Mouse (Mus musculus) splenic B cell, adult 2 months (primary cell): ENCODE data around the gene Arl5b.

Source experiments
- DNase-seq: peaks from one replicate; pipeline ENCODE4 v3.0.0-alpha.2; 2011; ENCODE audit warnings: low read depth, low spot score
- H3K27me3 ChIP-seq: 2 replicates; pipeline ENCODE4 v1.6.1; 2012; ENCODE audit warnings: mild to moderate bottlenecking, low read length, moderate library complexity, mixed read lengths; ENCODE audit not compliant: control insufficient read depth, poor library complexity, insufficient read depth, severe bottlenecking
- H3K36me3 ChIP-seq: 2 replicates; pipeline ENCODE4 v1.6.1; 2012; ENCODE audit warnings: mild to moderate bottlenecking, low read length, moderate library complexity, mixed read lengths; ENCODE audit not compliant: control insufficient read depth, poor library complexity, insufficient read depth, severe bottlenecking

The Arl5b gene

DNA sequence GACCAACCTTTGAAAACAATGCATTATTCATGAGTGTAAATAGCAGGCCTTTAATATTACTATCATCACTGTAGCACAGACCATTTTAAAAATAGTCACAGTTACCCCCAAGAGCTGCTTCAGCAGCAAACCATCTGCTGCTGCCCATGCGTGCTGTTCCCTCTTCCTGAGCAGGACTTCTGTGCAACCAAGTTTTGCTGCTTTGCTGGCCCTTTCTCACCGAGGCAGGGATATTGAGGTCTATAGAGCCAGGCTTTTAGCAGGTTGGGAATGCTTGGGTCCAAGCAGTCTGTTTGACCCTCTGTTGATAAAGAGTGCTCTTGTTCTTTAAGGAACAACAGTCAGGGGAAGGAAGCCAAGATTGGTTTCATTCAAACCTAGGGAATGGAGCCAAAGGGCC is 16.3 kb downstream of the Arl5b start:
- DNase-seq: no peak
- 0 out of 2 replicates have a peak, but pooled peaks cover 2% of the 10 kb centered on the region for H3K36me3 ChIP-seq
- no peaks in the 10 kb centered on the region for H3K27me3 ChIP-seq

DNA sequence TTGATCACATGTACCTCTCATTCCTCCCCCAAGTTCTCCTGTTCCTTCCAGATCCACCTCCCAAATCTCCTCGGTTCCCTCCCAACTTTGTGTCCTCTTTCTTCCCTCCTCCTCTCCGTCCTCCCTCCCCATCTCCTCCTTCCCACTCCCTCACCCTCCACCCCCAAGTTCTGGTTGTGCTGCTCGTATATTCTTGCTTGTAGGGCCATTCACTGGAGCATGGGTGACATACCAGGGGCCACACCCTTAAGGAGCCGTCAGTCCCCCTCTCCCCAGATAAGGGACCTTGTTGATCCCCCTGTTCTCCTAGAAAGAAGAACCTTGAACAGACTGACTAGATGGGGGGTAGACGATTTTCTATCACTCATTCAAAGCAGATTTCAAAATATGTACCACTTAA is 17.9 kb downstream of the Arl5b start:
- DNase-seq: no peak
- Histone ChIP-seq H3K27me3 (no peaks in the 10 kb centered on the region), H3K36me3 (0 out of 2 replicates have a peak, but pooled peaks cover 2% of the 10 kb centered on the region)

DNA sequence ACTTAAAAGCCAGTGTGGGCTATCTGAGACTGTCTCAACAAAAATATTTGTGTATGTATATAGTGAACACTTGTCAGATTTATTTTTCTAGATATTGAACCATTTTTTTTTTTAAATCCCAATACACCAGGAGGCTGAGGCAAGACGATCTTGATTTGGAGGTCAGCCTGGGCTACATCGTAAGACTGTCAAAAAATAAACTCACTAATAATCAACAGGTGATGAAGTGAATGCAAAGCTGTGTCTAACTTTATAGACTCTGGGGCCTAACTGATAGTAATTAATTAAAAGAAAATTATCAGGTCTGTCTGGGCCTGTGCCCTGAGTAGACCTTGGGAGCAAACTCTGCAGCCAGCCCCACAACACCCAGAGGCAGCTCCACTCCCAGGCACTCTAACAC is 34.5 kb downstream of the Arl5b start:
- DNase-seq: no peak
- Histone ChIP-seq H3K36me3 (peaks cover 1% of the 10 kb centered on the region), H3K27me3 (no peaks in the 10 kb centered on the region)

- DNase-seq: no peak
- H3K36me3 ChIP-seq: no peaks in the 10 kb centered on the region; the same call in 1 of the 2 replicates
Observed at GRCm38 (mm10) chr2:15087308-15087707, 38.1 kb downstream of the Arl5b start.

DNA sequence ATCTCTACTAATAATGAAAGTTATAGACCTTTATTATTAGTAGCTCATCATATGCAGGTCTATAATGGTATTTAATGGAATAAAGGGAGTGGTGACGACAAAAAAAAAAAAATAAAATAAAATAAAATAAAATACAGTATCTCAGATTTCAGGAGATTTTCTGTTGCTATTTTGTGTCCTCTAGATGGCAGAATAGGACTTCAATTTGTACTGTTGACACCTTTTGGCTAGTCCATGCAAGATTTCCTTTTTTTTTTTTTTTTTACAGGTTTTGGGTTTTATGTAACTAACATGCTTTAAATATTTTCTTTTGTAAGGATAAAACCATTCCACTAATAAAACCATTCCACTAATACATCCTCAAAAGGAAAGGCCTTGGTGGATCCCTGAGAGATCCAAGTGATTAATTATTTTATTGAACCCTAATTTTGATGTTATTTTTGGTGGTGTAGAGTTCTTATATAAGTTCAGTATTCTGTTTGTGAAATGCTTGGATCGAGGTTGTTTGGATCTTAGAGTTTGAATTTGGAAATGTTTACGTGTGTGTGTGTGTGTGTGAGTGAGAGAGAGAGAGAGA is 47.4 kb downstream of the Arl5b start:
- H3K36me3 ChIP-seq: no peaks in the 10 kb centered on the region
- no peaks in the 10 kb centered on the region for H3K27me3 ChIP-seq
- no peak for DNase-seq

More at GRCm38 (mm10) chr2:15087308-15087707, 38.1 kb downstream of the Arl5b start:
- no peaks in the 10 kb centered on the region for H3K27me3 ChIP-seq

GRCm38 (mm10) chr2:15104386-15104785 is 55.2 kb downstream of the Arl5b start:
- Histone ChIP-seq H3K27me3 (no peaks in the 10 kb centered on the region), H3K36me3 (no peaks in the 10 kb centered on the region)
- no peak for DNase-seq

DNA sequence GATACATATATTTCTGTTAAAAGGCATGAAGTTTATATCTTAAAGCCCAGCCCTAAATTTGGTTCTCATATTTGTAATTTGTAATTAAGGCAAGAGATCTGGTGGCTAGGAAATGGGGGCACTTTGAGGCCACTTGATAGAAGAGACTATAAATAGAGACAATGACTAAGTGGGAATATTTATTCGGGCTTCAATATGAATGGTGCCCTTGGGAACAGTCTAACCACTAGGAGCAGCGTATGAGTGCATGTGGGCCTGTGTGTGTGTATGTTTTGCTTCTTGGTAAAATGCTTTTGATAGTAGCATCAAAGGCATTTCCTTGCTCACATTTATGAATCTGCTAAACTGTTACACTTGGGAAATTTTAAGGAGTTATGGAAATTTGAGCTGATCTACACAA is 62.1 kb downstream of the Arl5b start:
- H3K27me3 ChIP-seq: no peaks in the 10 kb centered on the region
- no peaks in the 10 kb centered on the region for H3K36me3 ChIP-seq
- no peak for DNase-seq

DNA sequence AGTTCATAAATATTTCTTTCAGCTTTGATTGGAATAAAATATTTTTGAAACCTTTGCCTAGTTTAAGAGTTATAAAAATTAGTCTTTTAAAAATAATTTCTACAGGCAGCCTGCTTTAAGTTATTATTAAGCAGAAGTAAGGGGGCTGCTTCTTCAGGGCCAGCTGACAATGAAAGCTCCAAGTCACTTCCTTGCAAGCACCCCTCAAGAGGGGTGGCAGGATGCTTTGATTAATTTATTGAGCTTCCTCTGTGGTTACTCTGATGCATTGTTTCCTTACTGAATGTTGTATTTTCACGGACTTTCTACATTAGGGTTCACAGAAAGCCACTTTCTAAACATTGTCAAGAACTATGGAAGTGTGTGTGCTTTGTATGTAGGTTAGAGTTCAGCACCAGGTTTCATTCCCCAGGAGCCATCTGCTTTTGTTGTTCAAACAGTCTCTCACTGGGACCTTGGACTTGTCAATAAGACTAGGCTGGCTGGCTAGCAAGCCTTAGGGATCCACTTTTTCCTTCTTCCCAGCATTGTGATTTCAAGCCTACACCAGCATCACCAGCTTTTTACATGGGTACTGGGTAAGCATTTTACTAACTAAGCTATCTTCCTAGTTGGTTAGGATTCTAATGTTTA is 62.7 kb downstream of the Arl5b start:
- no peak for DNase-seq
- no peaks in the 10 kb centered on the region for H3K36me3 ChIP-seq
- H3K27me3 ChIP-seq: no peaks in the 10 kb centered on the region

DNA sequence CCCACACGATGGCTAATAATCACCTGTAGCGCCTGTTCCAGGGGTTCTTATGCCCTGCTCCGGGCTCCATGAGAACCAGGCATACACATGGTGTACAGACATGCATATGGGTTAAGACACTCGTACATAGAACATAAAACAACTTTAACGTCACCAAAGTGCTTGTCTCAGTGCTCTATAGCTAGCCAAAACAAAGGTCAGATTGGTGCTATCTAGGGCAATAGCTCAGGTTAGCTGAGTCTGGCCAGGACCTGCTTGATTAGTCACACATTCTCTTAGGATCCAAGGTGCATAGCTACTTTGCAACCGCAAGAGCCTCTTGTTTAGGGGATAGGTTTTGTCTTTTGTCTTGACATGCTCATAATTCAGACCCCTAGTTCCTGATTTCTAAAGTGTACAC is 63.5 kb downstream of the Arl5b start:
- Histone ChIP-seq H3K36me3 (no peaks in the 10 kb centered on the region), H3K27me3 (no peaks in the 10 kb centered on the region)
- DNase-seq: no peak

DNA sequence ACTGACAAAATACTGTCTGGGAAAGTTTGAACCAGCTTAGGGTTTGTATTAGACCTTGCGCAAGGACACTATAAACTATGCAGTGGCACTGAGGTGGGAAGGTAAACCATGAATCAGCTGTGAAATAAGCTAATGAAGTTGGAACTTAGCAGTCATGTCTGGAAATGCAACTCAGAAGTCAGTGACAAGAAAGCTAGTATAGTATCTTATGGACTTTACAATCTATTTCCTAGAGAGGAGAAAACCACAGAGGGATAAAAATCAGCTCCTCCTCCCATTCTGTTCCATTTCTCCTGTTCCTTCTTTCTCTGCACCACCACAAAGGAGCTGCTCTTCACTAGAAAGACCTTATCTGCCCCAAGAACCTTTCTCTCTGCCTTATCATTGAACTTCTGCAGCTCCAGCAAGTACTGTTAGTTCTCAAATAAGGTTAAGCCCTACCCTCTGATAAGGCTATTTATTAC is 72.1 kb downstream of the Arl5b start:
- no peak for DNase-seq
- no peaks in the 10 kb centered on the region for H3K36me3 ChIP-seq
- no peaks in the 10 kb centered on the region for H3K27me3 ChIP-seq
